In the genomic region with DNA sequence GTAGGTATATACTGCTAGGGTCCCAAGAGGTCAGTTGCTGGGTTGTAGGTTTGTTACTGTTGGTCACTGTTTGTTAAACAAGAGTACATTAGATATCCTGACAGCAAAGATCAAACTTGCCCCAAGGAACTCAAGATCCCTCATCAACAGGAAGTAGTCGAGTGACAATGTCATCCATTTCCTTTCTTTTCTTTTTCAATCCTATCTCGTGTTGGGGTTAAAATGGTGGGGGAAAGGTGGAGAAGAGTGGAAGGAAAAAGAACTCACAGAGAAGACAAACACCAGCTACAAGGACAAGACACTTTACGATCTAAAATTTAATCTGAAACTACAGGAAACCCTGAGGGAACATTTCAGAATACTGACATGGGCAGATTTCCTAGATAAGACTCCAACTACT, we compare ENCODE assay signal across 25 mouse cellular contexts.
"Had no signal": no experiment of that assay in that cellular context is flagged by ENCODE, and none has a peak within 500 bp of the region (broad histone marks: within the 10 kb centered on the region; RNA-seq: fewer than 3 reads in every experiment).

No protein-coding gene starts in this region.

- H3K4me1 ChIP-seq: kidney, embryonic 15.5 days; limb, embryonic 12.5 days; limb, embryonic 15.5 days; midbrain, embryonic 13.5 days; neural tube, embryonic 12.5 days; neural tube, embryonic 15.5 days; stomach, embryonic 15.5 days had no signal

- H3K27ac ChIP-seq: kidney, embryonic 15.5 days; limb, embryonic 12.5 days; limb, embryonic 15.5 days; liver, embryonic 14.5 days; midbrain, embryonic 10.5 days; midbrain, embryonic 13.5 days; neural tube, embryonic 12.5 days; neural tube, embryonic 15.5 days; stomach, embryonic 15.5 days had no signal

- H3K4me3 ChIP-seq: kidney, embryonic 15.5 days; limb, embryonic 12.5 days; limb, embryonic 15.5 days; megakaryocyte, embryonic 14.5 days; midbrain, embryonic 10.5 days; midbrain, embryonic 13.5 days; neural tube, embryonic 12.5 days; neural tube, embryonic 15.5 days; stomach, embryonic 15.5 days had no signal

- H3K9ac ChIP-seq: kidney, embryonic 15.5 days; limb, embryonic 12.5 days; limb, embryonic 15.5 days; liver, embryonic 14.5 days; liver, postnatal 0 days; lung, embryonic 14.5 days; midbrain, embryonic 13.5 days; neural tube, embryonic 12.5 days; neural tube, embryonic 15.5 days; stomach, embryonic 15.5 days had no signal

- H3K9me3 ChIP-seq: kidney, embryonic 15.5 days; limb, embryonic 12.5 days; limb, embryonic 15.5 days; megakaryocyte, embryonic 14.5 days; midbrain, embryonic 10.5 days; midbrain, embryonic 13.5 days; neural tube, embryonic 12.5 days; neural tube, embryonic 15.5 days; stomach, embryonic 15.5 days had no signal

- DNase-seq: kidney, adult 2 months; kidney, postnatal 10 days; kidney, postnatal 4 days; left cerebral cortex, postnatal 4 days; liver, postnatal 0 days; lung, embryonic 14.5 days; lung, postnatal 36 days; retina, postnatal 1 day; right cerebral cortex, postnatal 25 days; spleen, adult 18-20 months; thymus, postnatal 36 days had no signal

- H3K27me3 ChIP-seq: kidney, embryonic 15.5 days; limb, embryonic 12.5 days; limb, embryonic 15.5 days; megakaryocyte, embryonic 14.5 days; midbrain, embryonic 13.5 days; neural tube, embryonic 12.5 days; neural tube, embryonic 15.5 days; stomach, embryonic 15.5 days had no signal

- H3K4me2 ChIP-seq: kidney, embryonic 15.5 days; limb, embryonic 12.5 days; limb, embryonic 15.5 days; liver, embryonic 11.5 days; lung, embryonic 14.5 days; midbrain, embryonic 13.5 days; neural tube, embryonic 12.5 days; neural tube, embryonic 15.5 days; stomach, embryonic 15.5 days had no signal

- ATAC-seq: intestine, postnatal 0 days; liver, postnatal 0 days; lung, postnatal 0 days; midbrain, embryonic 13.5 days; midbrain, embryonic 16.5 days had no signal
